Mouse (Mus musculus) E14TG2a.4 (cell line): ENCODE results near the gene Krt39.

Source experiments
- H3K27me3 ChIP-seq: 2 replicates; pipeline ENCODE4 v1.6.1; 2014; ENCODE audit warnings: low read length, control low read depth; ENCODE audit not compliant: insufficient read depth
- H3K36me3 ChIP-seq: 2 replicates; pipeline ENCODE4 v1.6.1; 2014; ENCODE audit warnings: low read length, control low read depth; ENCODE audit not compliant: insufficient read depth
- H3K4me1 ChIP-seq: replicated peaks from 2 replicates; pipeline ENCODE4 v1.6.1; 2014; ENCODE audit warnings: low read depth, low read length, control low read depth
- H3K4me3 ChIP-seq: replicated peaks from 2 replicates; pipeline ENCODE4 v1.5.1; 2014; ENCODE audit warnings: mild to moderate bottlenecking, low read length
- H3K9me3 ChIP-seq: 2 replicates; pipeline ENCODE4 v1.6.1; 2014; ENCODE audit warnings: low read length, control low read depth
- CTCF ChIP-seq: conservative IDR thresholded peaks from 2 replicates; pipeline ENCODE4 v1.5.1; 2014; ENCODE audit warnings: low read length
- NANOG ChIP-seq: IDR thresholded peaks from 2 replicates; pipeline ENCODE4 v1.6.1; 2014; ENCODE audit warnings: borderline replicate concordance, low read length, mixed read lengths
- POU5F1 ChIP-seq: IDR thresholded peaks from 2 replicates; pipeline ENCODE4 v1.6.1; 2014; ENCODE audit warnings: low read length, borderline replicate concordance

Krt39 gene

GRCm38 (mm10) chr11:99490624-99491023, 30.5 kb downstream of the Krt39 start:
- Histone ChIP-seq H3K4me3 (no peak overlapping the region), H3K36me3 (no peaks in the 10 kb centered on the region), H3K4me1 (no peaks in the 10 kb centered on the region), H3K27me3 (no peaks in the 10 kb centered on the region), H3K9me3 (no peaks in the 10 kb centered on the region)
- TF ChIP-seq NANOG (no peak), POU5F1 (no peak), CTCF (no peak)

GRCm38 (mm10) chr11:99489233-99489632, 31.9 kb downstream of the Krt39 start:
- Histone ChIP-seq H3K36me3 (no peaks in the 10 kb centered on the region), H3K4me1 (no peaks in the 10 kb centered on the region), H3K4me3 (no peak overlapping the region), H3K27me3 (no peaks in the 10 kb centered on the region), H3K9me3 (no peaks in the 10 kb centered on the region)
- TF ChIP-seq CTCF (no peak), POU5F1 (no peak), NANOG (no peak)

GRCm38 (mm10) chr11:99474981-99475380, 46.2 kb downstream of the Krt39 start:
- H3K27me3 ChIP-seq: 0 out of 2 replicates have a peak, but pooled peaks cover under 1% of the 10 kb centered on the region
- H3K4me1 ChIP-seq: no peaks in the 10 kb centered on the region
- H3K9me3 ChIP-seq: no peaks in the 10 kb centered on the region
- H3K4me3 ChIP-seq: no peak overlapping the region
- TF ChIP-seq POU5F1 (no peak), NANOG (no peak), CTCF (no peak)
- no peaks in the 10 kb centered on the region for H3K36me3 ChIP-seq

GRCm38 (mm10) chr11:99473433-99473832, 47.7 kb downstream of the Krt39 start:
- no peaks in the 10 kb centered on the region for H3K36me3 ChIP-seq
- H3K4me1 ChIP-seq: no peaks in the 10 kb centered on the region
- no peaks in the 10 kb centered on the region for H3K27me3 ChIP-seq
- no peak overlapping the region for H3K4me3 ChIP-seq
- H3K9me3 ChIP-seq: no peaks in the 10 kb centered on the region
- TF ChIP-seq NANOG (no peak), CTCF (no peak), POU5F1 (no peak)

- no peaks in the 10 kb centered on the region for H3K27me3 ChIP-seq
- H3K9me3 ChIP-seq: no peaks in the 10 kb centered on the region
- H3K36me3 ChIP-seq: no peaks in the 10 kb centered on the region
- H3K4me1 ChIP-seq: no peaks in the 10 kb centered on the region
- TF ChIP-seq CTCF (no peak), NANOG (no peak), POU5F1 (no peak)
- no peak overlapping the region for H3K4me3 ChIP-seq
Observed at GRCm38 (mm10) chr11:99472405-99472804, 48.7 kb downstream of the Krt39 start.

- Histone ChIP-seq H3K4me3 (no peak overlapping the region), H3K27me3 (no peaks in the 10 kb centered on the region), H3K4me1 (no peaks in the 10 kb centered on the region), H3K36me3 (no peaks in the 10 kb centered on the region), H3K9me3 (no peaks in the 10 kb centered on the region)
- no peak for TF ChIP-seq POU5F1
- TF ChIP-seq NANOG: no peak
- no peak for TF ChIP-seq CTCF
Observed at GRCm38 (mm10) chr11:99471946-99472345, 49.2 kb downstream of the Krt39 start.

GRCm38 (mm10) chr11:99469228-99469627, 51.9 kb downstream of the Krt39 start:
- TF ChIP-seq CTCF (no peak), NANOG (no peak), POU5F1 (no peak)
- H3K27me3 ChIP-seq: no peaks in the 10 kb centered on the region
- H3K4me1 ChIP-seq: no peaks in the 10 kb centered on the region
- no peak overlapping the region for H3K4me3 ChIP-seq
- H3K36me3 ChIP-seq: no peaks in the 10 kb centered on the region
- H3K9me3 ChIP-seq: no peaks in the 10 kb centered on the region

- H3K27me3 ChIP-seq: no peaks in the 10 kb centered on the region
- TF ChIP-seq POU5F1 (no peak), NANOG (no peak), CTCF (no peak)
Observed at GRCm38 (mm10) chr11:99468566-99468965, 52.6 kb downstream of the Krt39 start.

GRCm38 (mm10) chr11:99466316-99466715, 54.8 kb downstream of the Krt39 start:
- TF ChIP-seq NANOG (no peak), POU5F1 (no peak), CTCF (no peak)
- Histone ChIP-seq H3K9me3 (no peaks in the 10 kb centered on the region), H3K36me3 (no peaks in the 10 kb centered on the region), H3K4me1 (peaks cover 4% of the 10 kb centered on the region), H3K27me3 (no peaks in the 10 kb centered on the region), H3K4me3 (no peak overlapping the region)

More at GRCm38 (mm10) chr11:99468566-99468965, 52.6 kb downstream of the Krt39 start:
- H3K36me3 ChIP-seq: no peaks in the 10 kb centered on the region
- no peak overlapping the region for H3K4me3 ChIP-seq
- H3K9me3 ChIP-seq: no peaks in the 10 kb centered on the region
- H3K4me1 ChIP-seq: no peaks in the 10 kb centered on the region

- Histone ChIP-seq H3K4me1 (peaks cover 4% of the 10 kb centered on the region), H3K9me3 (no peaks in the 10 kb centered on the region), H3K27me3 (no peaks in the 10 kb centered on the region), H3K4me3 (no peak overlapping the region), H3K36me3 (no peaks in the 10 kb centered on the region)
- TF ChIP-seq CTCF: peak; percentile 79
- TF ChIP-seq POU5F1: no peak
Observed at GRCm38 (mm10) chr11:99464836-99465235, 56.3 kb downstream of the Krt39 start.
